Mouse (Mus musculus): Measurements from ENCODE around the gene Nceh1. TPM values are rescaled to one million over a fixed set of nuclear protein-coding genes. Genes with fewer than 3 reads are reported as not detected.

The Nceh1 gene
- polyA plus RNA-seq (2012; rRNA removed): 15.5 and 20.0 TPM in 2 replicates

DNA sequence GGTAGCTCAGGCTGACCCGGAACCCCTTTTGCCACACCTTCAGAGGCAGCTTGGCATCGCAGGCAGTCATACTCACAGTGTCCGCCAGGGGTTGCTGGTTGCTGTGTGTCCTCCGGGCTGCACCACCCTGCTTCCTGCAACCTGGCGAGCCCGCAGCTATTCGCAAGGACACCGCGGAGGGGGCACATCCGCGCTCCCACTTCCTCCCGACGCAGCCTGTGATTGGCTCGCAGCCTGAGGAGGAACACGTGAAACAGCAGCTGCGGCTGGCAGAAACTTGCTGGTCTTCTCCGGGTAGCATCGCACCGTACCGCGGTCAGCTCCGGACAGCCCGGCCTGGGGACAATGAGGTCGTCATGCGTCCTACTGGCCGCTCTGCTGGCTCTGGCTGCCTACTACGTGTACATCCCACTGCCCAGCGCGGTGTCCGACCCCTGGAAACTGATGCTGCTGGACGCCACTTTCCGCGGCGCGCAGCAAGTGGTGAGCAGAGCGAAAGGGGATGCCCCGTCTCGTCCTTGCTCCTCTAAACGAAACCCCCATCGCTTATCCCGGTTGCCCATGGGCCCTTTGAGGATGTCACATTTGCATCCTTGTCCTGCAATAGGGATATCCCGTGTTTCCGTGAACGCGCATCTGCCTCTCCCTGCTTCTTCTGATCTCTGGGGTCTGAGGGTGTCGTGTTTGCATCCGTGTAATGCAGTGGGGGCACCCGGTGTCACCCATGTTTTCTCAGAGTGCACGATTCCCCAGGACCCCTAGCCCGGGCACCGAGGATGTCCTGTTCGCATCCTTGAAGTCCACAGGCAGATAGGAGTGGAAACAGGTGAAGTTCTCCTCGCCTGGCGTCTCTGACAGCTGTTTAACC is at the start of gene Nceh1:
Gene Nceh1, plus strand, starts transcription at position 233 of the 868 bp plus-strand sequence.
- H3K4me1 ChIP-seq (ENCODE audit: control insufficient read depth, insufficient read depth, insufficient read length, low read length): no peaks in the 10 kb centered on the region
- H3K4me3 ChIP-seq (ENCODE audit: low read depth, low read length): peak within 1 kb of the TSS; percentile 76
- WGBS: under 1% methylated on average over 54 of the region's 54 CpGs
- 0 out of 2 replicates have a peak within 1 kb of the TSS, but pooled peaks have one; percentile 0 for H3K27ac ChIP-seq (ENCODE audit: insufficient read depth, low read depth, low read length)
- H3K36me3 ChIP-seq (ENCODE audit: control insufficient read depth, insufficient read depth, low read length): no peaks in the 10 kb centered on the region
- H3K27me3 ChIP-seq (ENCODE audit: control insufficient read depth, insufficient read depth, low read length): no peaks in the 10 kb centered on the region
- TF ChIP-seq POLR2A (IDR thresholded peaks at IDR 0.05; ENCODE audit: low read depth, low read length): no peak
- TF ChIP-seq CTCF (IDR thresholded peaks at IDR 0.05; ENCODE audit: extremely low read depth, insufficient read length, insufficient replicate concordance, low read depth, low read length): peak; percentile 94

GRCm38 (mm10) chr3:27140101-27140500 is 42.7 kb upstream of the Nceh1 start:
- no peaks in the 10 kb centered on the region for H3K4me1 ChIP-seq (ENCODE audit: control insufficient read depth, insufficient read depth, insufficient read length, low read length)
- 91% methylated on average over 8 of the region's 8 CpGs for WGBS
- H3K4me3 ChIP-seq (ENCODE audit: low read depth, low read length): no peak overlapping the region
- no peaks in the 10 kb centered on the region for H3K27me3 ChIP-seq (ENCODE audit: control insufficient read depth, insufficient read depth, low read length)
- TF ChIP-seq POLR2A (IDR thresholded peaks at IDR 0.05; ENCODE audit: low read depth, low read length) (no peak), CTCF (IDR thresholded peaks at IDR 0.05; ENCODE audit: extremely low read depth, insufficient read length, insufficient replicate concordance, low read depth, low read length) (no peak)
- peaks cover 36% of the 10 kb centered on the region for H3K36me3 ChIP-seq (ENCODE audit: control insufficient read depth, insufficient read depth, low read length)
- no peak overlapping the region for H3K27ac ChIP-seq (ENCODE audit: insufficient read depth, low read depth, low read length)

GRCm38 (mm10) chr3:27143570-27143969 is 39.2 kb upstream of the Nceh1 start:
- H3K36me3 ChIP-seq (ENCODE audit: control insufficient read depth, insufficient read depth, low read length): peaks cover 22% of the 10 kb centered on the region
- WGBS: 67% methylated on average over 7 of the region's 7 CpGs
- TF ChIP-seq POLR2A (IDR thresholded peaks at IDR 0.05; ENCODE audit: low read depth, low read length): no peak
- TF ChIP-seq CTCF (IDR thresholded peaks at IDR 0.05; ENCODE audit: extremely low read depth, insufficient read length, insufficient replicate concordance, low read depth, low read length): no peak
- H3K27ac ChIP-seq (ENCODE audit: insufficient read depth, low read depth, low read length): no peak overlapping the region
- no peaks in the 10 kb centered on the region for H3K27me3 ChIP-seq (ENCODE audit: control insufficient read depth, insufficient read depth, low read length)
- no peaks in the 10 kb centered on the region for H3K4me1 ChIP-seq (ENCODE audit: control insufficient read depth, insufficient read depth, insufficient read length, low read length)
- H3K4me3 ChIP-seq (ENCODE audit: low read depth, low read length): no peak overlapping the region

- H3K27ac ChIP-seq (ENCODE audit: insufficient read depth, low read depth, low read length): no peak overlapping the region
- no peaks in the 10 kb centered on the region for H3K27me3 ChIP-seq (ENCODE audit: control insufficient read depth, insufficient read depth, low read length)
- TF ChIP-seq CTCF (IDR thresholded peaks at IDR 0.05; ENCODE audit: extremely low read depth, insufficient read length, insufficient replicate concordance, low read depth, low read length) (no peak), POLR2A (IDR thresholded peaks at IDR 0.05; ENCODE audit: low read depth, low read length) (no peak)
- WGBS: 90% methylated on average over 7 of the region's 7 CpGs
- H3K36me3 ChIP-seq (ENCODE audit: control insufficient read depth, insufficient read depth, low read length): peaks cover 19% of the 10 kb centered on the region
- no peak overlapping the region for H3K4me3 ChIP-seq (ENCODE audit: low read depth, low read length)
- no peaks in the 10 kb centered on the region for H3K4me1 ChIP-seq (ENCODE audit: control insufficient read depth, insufficient read depth, insufficient read length, low read length)
Measured at GRCm38 (mm10) chr3:27145733-27146132, 37.0 kb upstream of the Nceh1 start.

GRCm38 (mm10) chr3:27153191-27153671 is 29.5 kb upstream of the Nceh1 start:
- H3K27ac ChIP-seq (ENCODE audit: insufficient read depth, low read depth, low read length): no peak overlapping the region
- peaks cover 14% of the 10 kb centered on the region for H3K4me1 ChIP-seq (ENCODE audit: control insufficient read depth, insufficient read depth, insufficient read length, low read length)
- H3K36me3 ChIP-seq (ENCODE audit: control insufficient read depth, insufficient read depth, low read length): peaks cover 3% of the 10 kb centered on the region
- H3K27me3 ChIP-seq (ENCODE audit: control insufficient read depth, insufficient read depth, low read length): no peaks in the 10 kb centered on the region
- TF ChIP-seq CTCF (IDR thresholded peaks at IDR 0.05; ENCODE audit: extremely low read depth, insufficient read length, insufficient replicate concordance, low read depth, low read length) (no peak), POLR2A (IDR thresholded peaks at IDR 0.05; ENCODE audit: low read depth, low read length) (no peak)
- peak overlapping the region; percentile 99 for H3K4me3 ChIP-seq (ENCODE audit: low read depth, low read length)
- WGBS: under 1% methylated on average over 31 of the region's 31 CpGs

- peaks cover 2% of the 10 kb centered on the region; the same call in 1 of the 2 replicates for H3K36me3 ChIP-seq (ENCODE audit: control insufficient read depth, insufficient read depth, low read length)
- H3K4me3 ChIP-seq (ENCODE audit: low read depth, low read length): peak within 1 kb of the TSS; percentile 99
- peak; percentile 5; the same call in 1 of the 2 replicates for TF ChIP-seq POLR2A (IDR thresholded peaks at IDR 0.05; ENCODE audit: low read depth, low read length)
- TF ChIP-seq CTCF (IDR thresholded peaks at IDR 0.05; ENCODE audit: extremely low read depth, insufficient read length, insufficient replicate concordance, low read depth, low read length): no peak
- no peaks in the 10 kb centered on the region for H3K27me3 ChIP-seq (ENCODE audit: control insufficient read depth, insufficient read depth, low read length)
- H3K4me1 ChIP-seq (ENCODE audit: control insufficient read depth, insufficient read depth, insufficient read length, low read length): peaks cover 14% of the 10 kb centered on the region
- WGBS: under 1% methylated on average over 37 of the region's 37 CpGs
- peak within 1 kb of the TSS; percentile 33 for H3K27ac ChIP-seq (ENCODE audit: insufficient read depth, low read depth, low read length)
Measured at GRCm38 (mm10) chr3:27153701-27154209, 29.0 kb upstream of the Nceh1 start, which contains the start of gene Ect2. Gene Ect2 (minus strand): TSS chr3:27153878.

DNA sequence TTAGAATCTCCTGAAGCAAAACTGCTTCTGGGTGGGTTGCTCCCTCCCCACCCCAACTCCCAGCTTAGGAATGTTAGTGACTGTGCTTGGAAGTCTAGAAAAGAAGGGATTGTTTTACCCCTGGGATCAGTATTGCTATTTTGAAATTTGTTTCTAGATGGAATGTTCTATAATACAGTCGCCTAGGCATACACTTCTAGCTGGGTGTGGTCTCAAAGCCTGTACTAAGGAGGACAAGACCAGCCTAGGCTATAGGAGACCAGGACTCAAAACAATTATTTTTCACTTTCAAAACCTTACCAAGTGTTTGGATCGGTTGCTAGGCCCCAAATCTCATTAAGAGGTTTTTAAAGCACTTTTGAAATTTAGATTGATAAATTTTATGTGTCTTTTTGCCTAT is 28.5 kb upstream of the Nceh1 start:
- 24% methylated on average over 2 of the region's 2 CpGs for WGBS
- H3K27ac ChIP-seq (ENCODE audit: insufficient read depth, low read depth, low read length): peak overlapping the region; percentile 33; the same call in 1 of the 2 replicates
- TF ChIP-seq POLR2A (IDR thresholded peaks at IDR 0.05; ENCODE audit: low read depth, low read length) (no peak), CTCF (IDR thresholded peaks at IDR 0.05; ENCODE audit: extremely low read depth, insufficient read length, insufficient replicate concordance, low read depth, low read length) (no peak)
- H3K36me3 ChIP-seq (ENCODE audit: control insufficient read depth, insufficient read depth, low read length): peaks cover 2% of the 10 kb centered on the region; the same call in 1 of the 2 replicates
- no peaks in the 10 kb centered on the region for H3K27me3 ChIP-seq (ENCODE audit: control insufficient read depth, insufficient read depth, low read length)
- H3K4me3 ChIP-seq (ENCODE audit: low read depth, low read length): no peak overlapping the region
- H3K4me1 ChIP-seq (ENCODE audit: control insufficient read depth, insufficient read depth, insufficient read length, low read length): peaks cover 14% of the 10 kb centered on the region

Measured in small intestine, adult 2 months (tissue).